Mouse (Mus musculus): Measurements from ENCODE around the gene Usp51. TPM values are rescaled to one million over a fixed set of nuclear protein-coding genes. Genes with fewer than 3 reads are reported as not detected.
"Not testable (repeated sequence)": the region's sequence is repeated elsewhere in the genome, so short reads cannot be mapped to it uniquely, and the experiment has no call there.

Usp51 gene
- polyA plus RNA-seq (2016; fragmentation: Nextera tagmentation; extraction: Ambion mirVana) = 1.8 TPM in 2 replicates

GRCm38 (mm10) chrX:153006387-153006841 is at the start of gene Usp51:
Gene Usp51 (plus strand): TSS chrX:153006469.
- no peaks in the 10 kb centered on the region for H3K9me3 ChIP-seq
- H3K27ac ChIP-seq = peak within 1 kb of the TSS; percentile 85
- H3K4me3 ChIP-seq = peak within 1 kb of the TSS; percentile 64
- DNase-seq (ENCODE audit: low spot score) = peak; percentile 75
- no peaks in the 10 kb centered on the region for H3K36me3 ChIP-seq
- H3K27me3 ChIP-seq (ENCODE audit: insufficient read depth, poor library complexity, severe bottlenecking) = peaks cover 8% of the 10 kb centered on the region; the same call in 1 of the 2 replicates
- H3K4me1 ChIP-seq = no peaks in the 10 kb centered on the region
- WGBS = 19% methylated on average over 23 of the region's 23 CpGs

GRCm38 (mm10) chrX:152969606-152970005 is 36.7 kb upstream of the Usp51 start:
- Histone ChIP-seq H3K4me3 (no peak overlapping the region), H3K36me3 (no peaks in the 10 kb centered on the region), H3K4me1 (no peaks in the 10 kb centered on the region; the same call in 1 of the 2 replicates), H3K27me3 (ENCODE audit: insufficient read depth, poor library complexity, severe bottlenecking) (peaks cover 3% of the 10 kb centered on the region; the same call in 1 of the 2 replicates), H3K27ac (no peak overlapping the region), H3K9me3 (no peaks in the 10 kb centered on the region)
- 83% methylated on average over 6 of the region's 6 CpGs for WGBS
- DNase-seq (ENCODE audit: low spot score) = no peak

DNA sequence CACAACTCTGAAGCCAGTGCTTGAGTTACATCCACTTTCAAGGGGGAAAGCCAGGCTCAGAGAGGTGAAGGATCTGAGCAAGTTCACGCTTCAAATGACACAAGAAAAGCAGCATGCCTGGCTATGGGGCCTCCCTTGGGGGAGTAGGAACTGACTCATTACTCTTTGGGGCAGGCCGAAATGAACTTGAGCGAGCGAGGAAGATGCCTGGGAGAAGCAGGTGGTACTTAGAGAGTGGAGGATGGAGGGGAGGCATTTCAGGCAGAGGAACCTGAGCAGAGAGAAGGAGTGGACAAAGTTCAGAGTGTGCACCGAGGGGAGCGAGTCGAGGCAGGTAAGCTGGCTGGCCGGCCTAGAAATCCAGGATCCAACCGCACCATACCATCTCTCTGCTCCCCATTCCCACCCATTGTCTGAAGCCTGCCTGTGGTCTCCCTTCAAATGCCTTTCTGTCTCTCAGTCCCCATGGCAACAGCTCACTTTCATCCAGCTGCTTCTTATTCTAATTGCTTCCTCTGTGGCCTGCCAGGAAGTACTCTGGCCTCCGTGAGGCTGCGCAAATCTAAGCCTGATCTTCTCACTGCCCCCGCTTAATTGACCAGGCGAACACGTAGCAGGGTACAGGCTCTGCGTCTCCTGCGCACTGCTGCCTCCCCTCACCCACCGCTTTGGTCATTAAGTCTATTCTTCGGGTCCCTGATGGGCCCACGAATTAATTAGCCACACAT is 32.6 kb upstream of the Usp51 start:
- H3K4me1 ChIP-seq; DNase-seq (ENCODE audit: low spot score); H3K36me3 ChIP-seq; H3K4me3 ChIP-seq; H3K9me3 ChIP-seq; H3K27ac ChIP-seq: not testable (repeated sequence)
- peaks cover 10% of the 10 kb centered on the region; the same call in 1 of the 2 replicates for H3K27me3 ChIP-seq (ENCODE audit: insufficient read depth, poor library complexity, severe bottlenecking)
- 17% methylated on average over 6 of the region's 19 CpGs for WGBS

DNA sequence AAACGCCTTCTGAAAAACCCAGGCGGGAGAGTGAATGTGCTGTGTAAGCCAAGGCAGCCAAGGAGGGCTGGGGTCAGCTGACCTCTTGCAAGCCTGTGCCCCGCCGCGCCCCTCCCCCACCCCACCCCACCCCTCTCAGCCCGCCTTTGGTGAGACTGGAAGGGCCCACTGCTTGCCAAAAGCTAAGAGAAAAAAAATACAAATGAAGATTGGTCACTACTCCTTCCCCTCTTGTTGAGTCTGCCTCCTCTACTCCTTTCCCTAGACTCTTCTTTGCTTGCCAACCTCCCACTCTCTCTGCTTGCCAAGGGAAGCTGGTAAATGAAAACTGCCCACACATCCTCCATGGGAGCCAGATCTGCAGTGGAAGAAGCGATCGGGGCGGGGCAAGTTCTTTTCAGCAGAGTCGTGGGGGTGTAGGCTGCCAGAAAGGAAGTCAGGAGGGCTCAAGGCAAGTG is 32.0 kb upstream of the Usp51 start:
- Histone ChIP-seq H3K4me1 (no peaks in the 10 kb centered on the region; the same call in 1 of the 2 replicates), H3K36me3 (no peaks in the 10 kb centered on the region), H3K27me3 (ENCODE audit: insufficient read depth, poor library complexity, severe bottlenecking) (peaks cover 10% of the 10 kb centered on the region; the same call in 1 of the 2 replicates), H3K27ac (no peak overlapping the region), H3K4me3 (peak overlapping the region; percentile 18; the same call in 1 of the 2 replicates), H3K9me3 (no peaks in the 10 kb centered on the region)
- DNase-seq (ENCODE audit: low spot score) = peak; percentile 70
- 13% methylated on average over 7 of the region's 10 CpGs for WGBS

DNA sequence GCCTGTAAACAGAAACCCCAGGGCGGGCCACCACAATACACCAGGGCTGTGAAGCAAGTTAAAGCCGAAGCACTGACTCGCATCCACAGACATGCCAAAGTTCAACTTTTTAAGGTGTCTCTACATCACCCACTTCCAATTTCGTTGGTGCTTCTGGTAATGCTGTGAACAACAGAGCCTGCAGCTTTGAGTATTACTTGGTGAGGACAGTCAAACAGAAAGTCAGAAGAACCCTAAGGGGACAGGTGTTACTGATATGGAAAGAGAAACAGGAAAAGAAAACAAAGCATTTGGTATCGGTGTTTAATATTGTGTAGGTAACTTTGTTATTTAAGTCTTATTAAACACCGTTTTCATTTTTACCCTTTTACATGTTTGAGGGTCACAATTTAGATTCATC is 29.7 kb upstream of the Usp51 start:
- Histone ChIP-seq H3K27me3 (ENCODE audit: insufficient read depth, poor library complexity, severe bottlenecking) (peaks cover 10% of the 10 kb centered on the region; the same call in 1 of the 2 replicates), H3K27ac (no peak overlapping the region), H3K9me3 (no peaks in the 10 kb centered on the region), H3K4me3 (no peak overlapping the region), H3K36me3 (no peaks in the 10 kb centered on the region), H3K4me1 (no peaks in the 10 kb centered on the region; the same call in 1 of the 2 replicates)
- WGBS = 85% methylated on average over 6 of the region's 6 CpGs
- DNase-seq (ENCODE audit: low spot score) = no peak

DNA sequence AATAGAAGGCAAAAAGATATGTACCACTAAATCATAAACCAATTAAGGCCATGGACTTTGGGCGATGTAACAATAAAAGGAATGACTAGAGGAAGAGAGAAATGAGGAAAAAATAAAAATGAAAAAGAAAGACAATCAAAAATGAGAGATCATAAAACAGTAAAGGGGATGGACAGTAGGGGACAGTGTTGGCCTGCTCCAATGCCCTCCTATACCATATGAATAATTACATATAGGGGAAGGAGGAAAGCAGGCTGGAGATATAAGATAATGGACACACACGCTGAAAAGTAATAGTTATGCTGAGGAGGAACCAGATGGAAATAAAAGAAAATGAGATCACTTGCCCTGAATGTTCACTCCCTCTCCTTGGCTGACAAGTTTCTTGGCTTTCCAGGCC is 21.3 kb upstream of the Usp51 start:
- no peaks in the 10 kb centered on the region for H3K27me3 ChIP-seq (ENCODE audit: insufficient read depth, poor library complexity, severe bottlenecking)
- H3K36me3 ChIP-seq = no peaks in the 10 kb centered on the region
- no peaks in the 10 kb centered on the region for H3K4me1 ChIP-seq
- H3K27ac ChIP-seq = no peak overlapping the region
- no peak for DNase-seq (ENCODE audit: low spot score)
- H3K4me3 ChIP-seq = no peak overlapping the region
- H3K9me3 ChIP-seq = no peaks in the 10 kb centered on the region
- 59% methylated on average over 2 of the region's 2 CpGs for WGBS

DNA sequence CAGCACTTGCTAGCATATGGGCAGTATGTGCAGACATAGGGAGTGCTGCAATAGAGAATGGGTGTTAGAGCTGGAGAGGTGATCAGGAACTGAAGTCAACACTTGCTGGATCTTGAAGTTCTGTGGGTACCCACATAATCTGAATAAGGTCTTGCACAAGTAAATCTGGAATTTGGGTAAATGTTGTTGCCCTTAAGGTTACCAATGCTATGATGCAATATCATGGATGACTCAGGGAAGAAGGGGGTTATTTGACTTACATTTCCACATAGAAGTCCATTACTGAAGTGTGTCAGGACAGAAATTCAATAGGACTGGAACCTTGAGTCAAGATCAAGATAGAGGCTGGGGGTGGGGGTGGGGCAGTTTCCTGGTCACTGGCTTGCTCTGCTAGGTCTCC is 16.4 kb upstream of the Usp51 start:
- not testable (repeated sequence) for H3K9me3 ChIP-seq; DNase-seq (ENCODE audit: low spot score); H3K4me1 ChIP-seq; H3K4me3 ChIP-seq; H3K27me3 ChIP-seq (ENCODE audit: insufficient read depth, poor library complexity, severe bottlenecking); H3K36me3 ChIP-seq; H3K27ac ChIP-seq

DNA sequence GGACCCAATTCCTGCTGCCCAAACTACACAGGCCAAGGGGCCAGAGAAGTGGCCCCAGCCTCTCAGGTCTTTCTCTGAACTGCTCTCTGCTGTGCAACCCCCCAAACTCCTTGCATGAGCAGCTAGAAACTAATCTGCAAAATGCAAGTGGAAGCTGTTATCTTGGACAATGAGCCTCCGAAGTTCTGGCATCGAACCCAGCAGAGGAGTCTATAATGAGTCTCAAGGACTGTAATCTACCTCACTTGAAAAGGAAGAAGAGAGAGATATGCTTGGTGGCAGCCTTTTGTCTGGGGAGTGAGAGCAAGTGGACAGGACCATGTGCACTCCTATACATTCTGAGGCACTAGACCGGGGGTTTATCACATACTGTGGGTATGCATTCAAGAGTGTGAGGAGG is 10.2 kb upstream of the Usp51 start:
- H3K27me3 ChIP-seq (ENCODE audit: insufficient read depth, poor library complexity, severe bottlenecking); H3K9me3 ChIP-seq; DNase-seq (ENCODE audit: low spot score); H3K27ac ChIP-seq; H3K36me3 ChIP-seq; H3K4me3 ChIP-seq; H3K4me1 ChIP-seq: not testable (repeated sequence)
- no CpG with 5 or more reads among the region's 3 CpGs for WGBS

- Histone ChIP-seq H3K27ac (peak overlapping the region; percentile 85), H3K27me3 (ENCODE audit: insufficient read depth, poor library complexity, severe bottlenecking) (peaks cover 16% of the 10 kb centered on the region; the same call in 1 of the 2 replicates), H3K36me3 (no peaks in the 10 kb centered on the region), H3K9me3 (no peaks in the 10 kb centered on the region), H3K4me3 (peak overlapping the region; percentile 64), H3K4me1 (no peaks in the 10 kb centered on the region)
- 20% methylated on average over 56 of the region's 58 CpGs for WGBS
- peak; percentile 78 for DNase-seq (ENCODE audit: low spot score)
Measured at GRCm38 (mm10) chrX:153007021-153007684, 884 bp downstream of the Usp51 start.

DNA sequence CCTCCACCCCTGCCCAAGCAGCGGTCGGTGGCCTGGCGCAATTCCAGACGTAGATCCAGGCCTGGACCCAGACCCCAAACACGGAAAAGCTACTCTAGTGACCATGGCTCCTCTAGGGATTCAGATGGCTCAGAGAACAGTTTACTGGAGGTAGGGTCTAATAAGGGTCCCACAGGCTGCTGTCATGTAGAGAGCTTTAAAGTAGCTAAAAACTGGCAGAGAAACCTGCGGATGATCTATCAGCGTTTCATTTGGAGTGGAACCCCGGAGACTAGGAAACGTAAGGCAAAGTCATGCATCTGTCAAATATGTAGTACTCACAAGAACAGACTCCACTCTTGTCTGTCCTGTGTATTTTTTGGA is 1.4 kb downstream of the Usp51 start:
- Histone ChIP-seq H3K27ac (peak overlapping the region; percentile 85), H3K4me1 (no peaks in the 10 kb centered on the region), H3K4me3 (peak overlapping the region; percentile 64), H3K9me3 (no peaks in the 10 kb centered on the region), H3K36me3 (no peaks in the 10 kb centered on the region), H3K27me3 (ENCODE audit: insufficient read depth, poor library complexity, severe bottlenecking) (peaks cover 21% of the 10 kb centered on the region; the same call in 1 of the 2 replicates)
- WGBS = 27% methylated on average over 9 of the region's 9 CpGs
- DNase-seq (ENCODE audit: low spot score) = no peak

DNA sequence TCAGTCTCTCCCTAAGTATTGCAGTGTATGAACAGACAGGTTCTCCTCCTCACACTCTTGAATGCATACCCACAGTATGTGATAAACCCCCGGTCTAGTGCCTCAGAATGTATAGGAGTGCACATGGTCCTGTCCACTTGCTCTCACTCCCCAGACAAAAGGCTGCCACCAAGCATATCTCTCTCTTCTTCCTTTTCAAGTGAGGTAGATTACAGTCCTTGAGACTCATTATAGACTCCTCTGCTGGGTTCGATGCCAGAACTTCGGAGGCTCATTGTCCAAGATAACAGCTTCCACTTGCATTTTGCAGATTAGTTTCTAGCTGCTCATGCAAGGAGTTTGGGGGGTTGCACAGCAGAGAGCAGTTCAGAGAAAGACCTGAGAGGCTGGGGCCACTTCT is 19.0 kb downstream of the Usp51 start:
- H3K27ac ChIP-seq; DNase-seq (ENCODE audit: low spot score): not testable (repeated sequence)
- no CpG with 5 or more reads among the region's 3 CpGs for WGBS

GRCm38 (mm10) chrX:153025709-153026108 is 19.4 kb downstream of the Usp51 start:
- H3K4me3 ChIP-seq; H3K9me3 ChIP-seq; H3K27me3 ChIP-seq (ENCODE audit: insufficient read depth, poor library complexity, severe bottlenecking); H3K4me1 ChIP-seq; H3K36me3 ChIP-seq; H3K27ac ChIP-seq; DNase-seq (ENCODE audit: low spot score): not testable (repeated sequence)
- WGBS = 93% methylated on average over 3 of the region's 3 CpGs

More for the DNA sequence above, 19.0 kb downstream of the Usp51 start:
- not testable (repeated sequence) for H3K4me1 ChIP-seq; H3K4me3 ChIP-seq; H3K9me3 ChIP-seq; H3K27me3 ChIP-seq (ENCODE audit: insufficient read depth, poor library complexity, severe bottlenecking); H3K36me3 ChIP-seq

DNA sequence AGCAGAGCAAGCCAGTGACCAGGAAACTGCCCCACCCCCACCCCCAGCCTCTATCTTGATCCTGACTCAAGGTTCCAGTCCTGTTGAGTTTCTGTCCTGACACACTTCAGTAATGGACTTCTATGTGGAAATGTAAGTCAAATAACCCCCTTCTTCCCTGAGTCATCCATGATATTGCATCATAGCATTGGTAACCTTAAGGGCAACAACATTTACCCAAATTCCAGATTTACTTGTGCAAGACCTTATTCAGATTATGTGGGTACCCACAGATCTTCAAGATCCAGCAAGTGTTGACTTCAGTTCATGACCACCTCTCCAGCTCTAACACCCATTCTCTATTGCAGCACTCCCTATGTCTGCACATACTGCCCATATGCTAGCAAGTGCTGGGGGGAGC is 25.3 kb downstream of the Usp51 start:
- H3K4me1 ChIP-seq; H3K27me3 ChIP-seq (ENCODE audit: insufficient read depth, poor library complexity, severe bottlenecking); H3K4me3 ChIP-seq; H3K36me3 ChIP-seq; DNase-seq (ENCODE audit: low spot score); H3K9me3 ChIP-seq; H3K27ac ChIP-seq: not testable (repeated sequence)

All from heart, embryonic 10.5 days (tissue).